Mouse (Mus musculus) right cerebral cortex, adult 18-20 months (tissue): ENCODE results near the gene Eefsec.
A peak's percentile ranks its signal among the peaks of the same experiment; 100 is the strongest.

Experiments
- DNase-seq: peaks from one replicate; pipeline ENCODE4 v3.0.0; 2022; ENCODE audit warnings: mixed read lengths

The Eefsec gene

GRCm38 (mm10) chr6:88340761-88341160, 105.6 kb downstream of the Eefsec start:
- no peak for DNase-seq

GRCm38 (mm10) chr6:88329336-88329735, 117.0 kb downstream of the Eefsec start:
- DNase-seq, result no peak

- DNase-seq, result no peak
These were observed 124.5 kb downstream of the Eefsec start for GRCm38 (mm10) chr6:88321879-88322278.

- no peak for DNase-seq
These were observed 125.1 kb downstream of the Eefsec start for GRCm38 (mm10) chr6:88321253-88321652.

- no peak for DNase-seq
These were observed 126.6 kb downstream of the Eefsec start for GRCm38 (mm10) chr6:88319735-88320134.

GRCm38 (mm10) chr6:88315295-88315694, 131.0 kb downstream of the Eefsec start:
- DNase-seq, result no peak

- DNase-seq, result no peak
These were observed 132.4 kb downstream of the Eefsec start for GRCm38 (mm10) chr6:88313937-88314336.

- DNase-seq, result no peak
These were observed 134.7 kb downstream of the Eefsec start for GRCm38 (mm10) chr6:88311593-88311992.

GRCm38 (mm10) chr6:88306100-88306746, 140.1 kb downstream of the Eefsec start:
- no peak for DNase-seq

- DNase-seq, result no peak
These were observed 145.1 kb downstream of the Eefsec start for GRCm38 (mm10) chr6:88301234-88301633.

- DNase-seq, result no peak
These were observed 146.8 kb downstream of the Eefsec start for GRCm38 (mm10) chr6:88299491-88299890.

GRCm38 (mm10) chr6:88292274-88292909, 153.9 kb downstream of the Eefsec start:
- DNase-seq, result no peak

GRCm38 (mm10) chr6:88290129-88290766, 156.1 kb downstream of the Eefsec start:
- DNase-seq, result peak; percentile 63

GRCm38 (mm10) chr6:88278141-88278540, 168.2 kb downstream of the Eefsec start:
- DNase-seq, result no peak

GRCm38 (mm10) chr6:88277242-88277641, 169.1 kb downstream of the Eefsec start:
- DNase-seq, result peak; percentile 33

- DNase-seq, result peak; percentile 67
These were observed 170.1 kb downstream of the Eefsec start for GRCm38 (mm10) chr6:88276221-88276620.

GRCm38 (mm10) chr6:88274623-88275022, 171.7 kb downstream of the Eefsec start:
- no peak for DNase-seq

GRCm38 (mm10) chr6:88267970-88268369, 178.4 kb downstream of the Eefsec start:
- no peak for DNase-seq

- DNase-seq, result no peak
These were observed 179.3 kb downstream of the Eefsec start for GRCm38 (mm10) chr6:88267068-88267467.

- no peak for DNase-seq
These were observed 180.3 kb downstream of the Eefsec start for GRCm38 (mm10) chr6:88266055-88266454.

GRCm38 (mm10) chr6:88265355-88265754, 181.0 kb downstream of the Eefsec start:
- DNase-seq, result no peak

GRCm38 (mm10) chr6:88262160-88262559, 184.2 kb downstream of the Eefsec start:
- peak; percentile 39 for DNase-seq

- no peak for DNase-seq
These were observed 185.7 kb downstream of the Eefsec start for GRCm38 (mm10) chr6:88260645-88261044.

- DNase-seq, result no peak
These were observed 186.7 kb downstream of the Eefsec start for GRCm38 (mm10) chr6:88259621-88260020.
